Mouse (Mus musculus) kidney, postnatal 0 days (tissue): ENCODE measurements around the gene Gm20388. TPM values are rescaled to one million over a fixed set of nuclear protein-coding genes. Genes with fewer than 3 reads are reported as not detected.

Experiments used
- ATAC-seq: fragments of 200-750 bp; cut with Nextera tagmentation; replicated peaks from 2 replicates; pipeline ENCODE4 v1.8.0; 2017; ENCODE audit warnings: low read depth, moderate number of reproducible peaks, moderate TSS enrichment, moderate library complexity; ENCODE audit not compliant: low FRiP score
- DNase-seq: peaks from one replicate; pipeline ENCODE4 v3.0.0-alpha.2; 2016; ENCODE audit warnings: low spot score
- H3K27ac ChIP-seq: fragments of 300-500 bp; sonication (generic); 2 replicates; pipeline ENCODE4 v1.5.1; 2014; ENCODE audit warnings: mild to moderate bottlenecking
- H3K27me3 ChIP-seq: fragments of 300-500 bp; sonication (generic); 2 replicates; pipeline ENCODE4 v1.6.1; 2014; ENCODE audit warnings: low read length, mixed read lengths; ENCODE audit not compliant: insufficient read depth
- H3K36me3 ChIP-seq: fragments of 300-500 bp; sonication (generic); 2 replicates; pipeline ENCODE4 v1.6.1; 2014; ENCODE audit warnings: low read length, mixed read lengths; ENCODE audit not compliant: insufficient read depth
- H3K4me1 ChIP-seq: fragments of 300-500 bp; sonication (generic); replicated peaks from 2 replicates; pipeline ENCODE4 v1.6.1; 2014; ENCODE audit warnings: antibody characterized with exemption, low read length, mixed read lengths; ENCODE audit not compliant: insufficient read depth
- H3K4me2 ChIP-seq: fragments of 300-500 bp; sonication (generic); 2 replicates; pipeline ENCODE4 v1.6.1; 2014; ENCODE audit warnings: mild to moderate bottlenecking, low read length, moderate library complexity, mixed read lengths
- H3K4me3 ChIP-seq: fragments of 300-500 bp; sonication (generic); replicated peaks from 2 replicates; pipeline ENCODE4 v1.5.1; 2014; ENCODE audit warnings: low read depth, low read length
- H3K9ac ChIP-seq: fragments of 300-500 bp; sonication (generic); 2 replicates; pipeline ENCODE4 v1.6.1; 2014; ENCODE audit warnings: low read depth, low read length
- H3K9me3 ChIP-seq: fragments of 300-500 bp; sonication (generic); replicated peaks from 2 replicates; pipeline ENCODE4 v1.6.1; 2016; ENCODE audit warnings: low read length, inconsistent platforms, mixed read lengths
- CTCF ChIP-seq: IDR thresholded peaks from 2 replicates; pipeline ENCODE4 v1.5.1; 2016; ENCODE audit warnings: antibody characterized with exemption, low read depth, mild to moderate bottlenecking, moderate library complexity
- WGBS: fragments of 180-500 bp; shearing (Covaris S2); extraction: QIAGEN DNeasy Blood & Tissue Kit; methylation state at CpG from one replicate; pipeline ENCODE4 v1.1.7; 2014; 5-methylcytosine and 5-hydroxymethylcytosine counted together
- polyA plus RNA-seq: library from polyadenylated mRNA; unstranded; fragments of >200 nt; fragmentation: Nextera tagmentation; extraction: Ambion mirVana; gene quantifications from 2 replicates; pipeline ENCODE4 v1.2.1, GENCODE M21; 2015

Gm20388 gene
- polyA plus RNA-seq, 1 experiment from 2014 or later, result not detected

- H3K4me1 ChIP-seq, result no peaks in the 10 kb centered on the region; the same call in 1 of the 2 replicates
- no peaks in the 10 kb centered on the region for H3K36me3 ChIP-seq
- no peak overlapping the region for H3K27ac ChIP-seq
- DNase-seq, result no peak
- ATAC-seq, result no peak
- no peak overlapping the region for H3K9ac ChIP-seq
- peak; percentile 45 for TF ChIP-seq CTCF
- no peak overlapping the region for H3K4me3 ChIP-seq
- H3K27me3 ChIP-seq, result no peaks in the 10 kb centered on the region
- no peak overlapping the region for H3K4me2 ChIP-seq
- 77% methylated on average over 4 of the region's 4 CpGs for WGBS
- no peaks in the 10 kb centered on the region for H3K9me3 ChIP-seq
Measured at GRCm38 (mm10) chr8:122074977-122075376, 2164.3 kb downstream of the Gm20388 start.

DNA sequence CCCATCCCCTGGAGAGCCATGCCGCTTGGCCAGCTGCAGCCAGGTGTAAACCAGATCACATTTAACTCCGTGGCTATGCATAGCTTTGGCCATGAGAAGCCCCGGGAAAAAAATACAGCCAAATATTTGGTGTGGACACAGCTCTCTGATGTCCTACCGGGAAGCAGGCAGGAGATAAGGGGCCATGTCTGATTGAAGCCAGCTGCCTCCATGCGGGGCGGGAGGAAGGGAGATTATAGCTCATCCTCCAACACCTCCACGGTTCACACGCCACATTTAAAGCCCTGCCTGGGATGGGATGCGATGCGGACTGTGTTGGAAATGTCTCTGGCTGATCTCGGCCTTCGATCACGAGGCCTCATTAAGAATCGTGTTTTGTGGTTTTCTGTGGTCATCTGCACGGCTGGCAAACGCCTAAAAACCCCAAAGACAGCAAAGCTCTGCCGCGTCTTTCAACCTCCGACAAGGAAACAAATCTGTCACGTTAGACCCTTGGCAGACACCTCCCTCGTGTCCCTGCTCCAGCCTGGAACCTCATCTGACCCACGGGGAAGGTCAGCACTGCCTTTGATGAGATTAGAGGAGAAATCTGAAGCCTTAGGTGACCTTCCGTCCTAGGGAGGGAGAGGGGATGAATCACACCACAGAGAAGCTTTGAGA, 2165.7 kb downstream of the Gm20388 start:
- H3K9me3 ChIP-seq, result no peaks in the 10 kb centered on the region
- H3K27ac ChIP-seq, result no peak overlapping the region
- no peaks in the 10 kb centered on the region for H3K27me3 ChIP-seq
- H3K36me3 ChIP-seq, result no peaks in the 10 kb centered on the region
- H3K9ac ChIP-seq, result no peak overlapping the region
- H3K4me1 ChIP-seq, result no peaks in the 10 kb centered on the region; the same call in 1 of the 2 replicates
- H3K4me2 ChIP-seq, result no peak overlapping the region
- no peak for DNase-seq
- no peak for ATAC-seq
- 14% methylated on average over 23 of the region's 23 CpGs for WGBS
- TF ChIP-seq CTCF, result no peak
- H3K4me3 ChIP-seq, result no peak overlapping the region

GRCm38 (mm10) chr8:122078321-122078720, 2167.7 kb downstream of the Gm20388 start:
- Histone ChIP-seq H3K27ac (no peak overlapping the region), H3K4me2 (no peak overlapping the region), H3K27me3 (no peaks in the 10 kb centered on the region), H3K4me1 (no peaks in the 10 kb centered on the region; the same call in 1 of the 2 replicates), H3K36me3 (no peaks in the 10 kb centered on the region), H3K4me3 (no peak overlapping the region), H3K9ac (no peak overlapping the region), H3K9me3 (no peaks in the 10 kb centered on the region)
- no peak for DNase-seq
- no peak for TF ChIP-seq CTCF
- ATAC-seq, result no peak
- 84% methylated on average over 12 of the region's 12 CpGs for WGBS

- TF ChIP-seq CTCF, result no peak
- Histone ChIP-seq H3K9ac (no peak overlapping the region), H3K4me1 (no peaks in the 10 kb centered on the region; the same call in 1 of the 2 replicates), H3K36me3 (no peaks in the 10 kb centered on the region), H3K4me2 (no peak overlapping the region), H3K27ac (no peak overlapping the region), H3K27me3 (no peaks in the 10 kb centered on the region), H3K4me3 (no peak overlapping the region), H3K9me3 (no peaks in the 10 kb centered on the region)
- WGBS, result 39% methylated on average over 6 of the region's 6 CpGs
- ATAC-seq (0 out of 2 replicates have a peak, but pooled peaks have one; percentile 34), DNase-seq (no peak)
Measured at GRCm38 (mm10) chr8:122079093-122079492, 2168.5 kb downstream of the Gm20388 start.

GRCm38 (mm10) chr8:122080347-122080746, 2169.7 kb downstream of the Gm20388 start:
- DNase-seq (peak; percentile 75), ATAC-seq (no peak)
- WGBS, result 35% methylated on average over 5 of the region's 5 CpGs
- no peak for TF ChIP-seq CTCF
- Histone ChIP-seq H3K4me1 (no peaks in the 10 kb centered on the region; the same call in 1 of the 2 replicates), H3K27ac (peak overlapping the region; percentile 57), H3K36me3 (no peaks in the 10 kb centered on the region), H3K9me3 (no peaks in the 10 kb centered on the region), H3K4me2 (no peak overlapping the region), H3K9ac (no peak overlapping the region), H3K4me3 (no peak overlapping the region), H3K27me3 (no peaks in the 10 kb centered on the region)

DNA sequence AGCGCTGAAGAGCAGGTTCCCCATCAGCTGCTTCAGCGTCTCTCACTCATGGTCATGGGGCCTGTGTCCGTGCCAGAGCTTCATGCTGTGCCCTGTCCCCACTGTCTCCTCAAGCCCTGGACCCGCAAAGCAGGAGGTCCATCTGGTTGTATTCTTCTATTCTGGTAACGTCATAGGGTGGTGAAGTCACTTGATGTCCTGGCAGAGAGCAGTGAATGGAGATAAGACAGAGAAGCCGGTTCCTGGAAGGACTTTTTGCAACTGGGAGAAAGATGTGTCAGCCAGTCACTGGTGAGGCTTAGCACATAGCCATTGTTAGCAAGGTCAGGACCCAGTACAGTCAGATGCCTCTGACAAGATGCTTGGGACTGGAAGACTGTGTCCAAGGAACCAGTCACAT, 2172.8 kb downstream of the Gm20388 start:
- no peaks in the 10 kb centered on the region for H3K27me3 ChIP-seq
- H3K4me2 ChIP-seq, result no peak overlapping the region
- DNase-seq (no peak), ATAC-seq (no peak)
- H3K4me1 ChIP-seq, result no peaks in the 10 kb centered on the region; the same call in 1 of the 2 replicates
- no peaks in the 10 kb centered on the region for H3K9me3 ChIP-seq
- no peak overlapping the region for H3K4me3 ChIP-seq
- H3K9ac ChIP-seq, result no peak overlapping the region
- no peaks in the 10 kb centered on the region for H3K36me3 ChIP-seq
- H3K27ac ChIP-seq, result no peak overlapping the region
- 90% methylated on average over 6 of the region's 6 CpGs for WGBS
- no peak for TF ChIP-seq CTCF

GRCm38 (mm10) chr8:122084145-122084544, 2173.5 kb downstream of the Gm20388 start:
- Histone ChIP-seq H3K4me1 (no peaks in the 10 kb centered on the region; the same call in 1 of the 2 replicates), H3K4me3 (no peak overlapping the region), H3K4me2 (no peak overlapping the region), H3K9me3 (no peaks in the 10 kb centered on the region), H3K36me3 (no peaks in the 10 kb centered on the region), H3K27me3 (no peaks in the 10 kb centered on the region), H3K9ac (no peak overlapping the region), H3K27ac (no peak overlapping the region)
- ATAC-seq, result no peak
- no peak for DNase-seq
- TF ChIP-seq CTCF, result no peak
- 62% methylated on average over 3 of the region's 3 CpGs for WGBS
